In the genomic region with DNA sequence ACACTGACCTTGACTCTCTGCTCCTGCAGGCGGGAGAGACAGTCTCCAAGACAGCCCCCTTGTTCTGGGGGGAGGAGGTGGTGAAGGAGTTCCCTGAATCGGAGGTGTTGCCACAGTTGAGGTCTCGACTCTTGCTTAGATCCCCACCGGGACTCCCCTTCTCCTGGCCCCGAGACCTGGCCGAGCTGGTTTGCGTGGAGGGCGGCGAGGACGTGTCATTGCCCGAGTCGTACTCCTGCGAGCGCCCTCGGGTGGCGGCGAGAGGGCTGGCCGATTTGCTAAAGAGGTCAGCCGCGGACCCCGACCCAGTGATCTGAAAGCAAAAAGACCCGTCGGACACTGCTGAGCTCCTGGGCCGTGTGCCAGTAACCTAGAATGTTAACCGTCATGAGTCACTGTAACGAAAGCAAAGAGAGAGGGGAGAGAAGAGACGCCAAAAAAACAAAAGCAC, we compare ENCODE assay signal across 8 mouse cellular contexts. TPM values are rescaled to one million over a fixed set of nuclear protein-coding genes. Genes with fewer than 3 reads are reported as not detected.
DNase-seq lines count a peak whose midpoint lies in the region; ATAC-seq and TF ChIP-seq lines count a peak whose summit lies in the region.

No protein-coding gene starts in this region.

- H3K9me3 ChIP-seq in embryonic facial prominence, embryonic 11.5 days (replicated peaks; ENCODE audit: control insufficient read depth, low read length) = no peaks in the 10 kb centered on the region
- no peaks in the 10 kb centered on the region for H3K9me3 ChIP-seq in heart, embryonic 12.5 days (replicated peaks)
- H3K9me3 ChIP-seq in kidney, postnatal 0 days (replicated peaks; ENCODE audit: low read length) = no peaks in the 10 kb centered on the region
- no peaks in the 10 kb centered on the region for H3K9me3 ChIP-seq in lung, embryonic 15.5 days

- ATAC-seq in embryonic facial prominence, embryonic 11.5 days (replicated peaks; ENCODE audit: insufficient number of reproducible peaks, low FRiP score, low TSS enrichment, low read depth) = no peak
- peak; percentile 46 for ATAC-seq in heart, embryonic 12.5 days (ENCODE audit: insufficient number of reproducible peaks, low FRiP score)
- ATAC-seq in kidney, postnatal 0 days (replicated peaks; ENCODE audit: low FRiP score, low read depth) = peak; percentile 21; the same call in 1 of the 2 replicates
- peak; percentile 66; the same call in 1 of the 2 replicates for ATAC-seq in lung, embryonic 15.5 days (ENCODE audit: borderline replicate concordance, extremely low read depth, low FRiP score, low TSS enrichment)
- no peak for ATAC-seq in inflammation-experienced regulatory T-cells, adult 6 months

- TF ChIP-seq CTCF in kidney, postnatal 0 days (IDR thresholded peaks at IDR 0.05; ENCODE audit: low read depth) = peak; percentile 72

- DNase-seq in thymus, postnatal 14 days = peak; percentile 20
- DNase-seq in thymus, postnatal 0 days (ENCODE audit: low spot score) = no peak
- peak; percentile 69 for DNase-seq in embryonic facial prominence, embryonic 11.5 days (ENCODE audit: low spot score)
- peak; percentile 85 for DNase-seq in kidney, postnatal 0 days (ENCODE audit: low spot score)
- DNase-seq in ovary, postnatal 36 days (ENCODE audit: low spot score) = peak; percentile 75

- no peak overlapping the region for H3K27ac ChIP-seq in embryonic facial prominence, embryonic 11.5 days (replicated peaks; ENCODE audit: low read depth, low read length)
- H3K27ac ChIP-seq in heart, embryonic 12.5 days (ENCODE audit: poor library complexity, severe bottlenecking) = no peak overlapping the region
- no peak overlapping the region for H3K27ac ChIP-seq in kidney, postnatal 0 days
- peak overlapping the region; percentile 45; the same call in 1 of the 2 replicates for H3K27ac ChIP-seq in lung, embryonic 15.5 days

- H3K36me3 ChIP-seq in embryonic facial prominence, embryonic 11.5 days (replicated peaks; ENCODE audit: control insufficient read depth, insufficient read depth, low read depth, low read length) = no peaks in the 10 kb centered on the region
- no peaks in the 10 kb centered on the region for H3K36me3 ChIP-seq in heart, embryonic 12.5 days
- H3K36me3 ChIP-seq in kidney, postnatal 0 days (ENCODE audit: insufficient read depth, low read length) = no peaks in the 10 kb centered on the region
- H3K36me3 ChIP-seq in lung, embryonic 15.5 days = no peaks in the 10 kb centered on the region

- 0 out of 2 replicates have a peak overlapping the region, but pooled peaks have one; percentile 8 for H3K4me3 ChIP-seq in embryonic facial prominence, embryonic 11.5 days (ENCODE audit: low read depth, low read length)
- H3K4me3 ChIP-seq in heart, embryonic 12.5 days = peak overlapping the region; percentile 45
- peak overlapping the region; percentile 28 for H3K4me3 ChIP-seq in kidney, postnatal 0 days (replicated peaks; ENCODE audit: low read depth, low read length)
- H3K4me3 ChIP-seq in lung, embryonic 15.5 days = peak overlapping the region; percentile 37

- no peaks in the 10 kb centered on the region for H3K4me1 ChIP-seq in embryonic facial prominence, embryonic 11.5 days (ENCODE audit: control insufficient read depth, insufficient read depth, low read length)
- peaks cover 37% of the 10 kb centered on the region for H3K4me1 ChIP-seq in heart, embryonic 12.5 days (replicated peaks)
- no peaks in the 10 kb centered on the region for H3K4me1 ChIP-seq in kidney, postnatal 0 days (replicated peaks; ENCODE audit: insufficient read depth, low read length)
- peaks cover 9% of the 10 kb centered on the region; the same call in 1 of the 2 replicates for H3K4me1 ChIP-seq in lung, embryonic 15.5 days

- no peak overlapping the region for H3K9ac ChIP-seq in embryonic facial prominence, embryonic 11.5 days (replicated peaks; ENCODE audit: low read length)
- H3K9ac ChIP-seq in heart, embryonic 12.5 days = peak overlapping the region; percentile 70
- H3K9ac ChIP-seq in kidney, postnatal 0 days (ENCODE audit: low read depth, low read length) = 0 out of 2 replicates have a peak overlapping the region, but pooled peaks have one; percentile 20
- peak overlapping the region; percentile 41; the same call in 1 of the 2 replicates for H3K9ac ChIP-seq in lung, embryonic 15.5 days

- 3% methylated on average over 27 of the region's 27 CpGs for WGBS in embryonic facial prominence, embryonic 11.5 days
- 2% methylated on average over 27 of the region's 27 CpGs for WGBS in heart, embryonic 12.5 days
- 2% methylated on average over 27 of the region's 27 CpGs for WGBS in kidney, postnatal 0 days
- WGBS in lung, embryonic 15.5 days = 3% methylated on average over 27 of the region's 27 CpGs

- H3K4me2 ChIP-seq in embryonic facial prominence, embryonic 11.5 days (ENCODE audit: low read depth, low read length) = peak overlapping the region; percentile 44
- peak overlapping the region; percentile 72 for H3K4me2 ChIP-seq in heart, embryonic 12.5 days
- peak overlapping the region; percentile 54 for H3K4me2 ChIP-seq in kidney, postnatal 0 days (ENCODE audit: low read length)
- H3K4me2 ChIP-seq in lung, embryonic 15.5 days = peak overlapping the region; percentile 67

- H3K27me3 ChIP-seq in embryonic facial prominence, embryonic 11.5 days (ENCODE audit: control insufficient read depth, insufficient read depth, low read length) = no peaks in the 10 kb centered on the region
- H3K27me3 ChIP-seq in heart, embryonic 12.5 days (replicated peaks) = 0 out of 2 replicates have a peak, but pooled peaks cover 6% of the 10 kb centered on the region
- H3K27me3 ChIP-seq in kidney, postnatal 0 days (ENCODE audit: insufficient read depth, low read length) = no peaks in the 10 kb centered on the region
- H3K27me3 ChIP-seq in lung, embryonic 15.5 days = no peaks in the 10 kb centered on the region

RNA-seq across cellular contexts. Expression of a gene that starts 30.8 kb away (rescaled TPM):
- 13.8 and 14.4 TPM in 2 replicates for polyA plus RNA-seq in thymus, postnatal 0 days (2015; fragmentation: Nextera tagmentation; extraction: Ambion mirVana)
- 6.7 and 9.1 TPM in 2 replicates for polyA plus RNA-seq in embryonic facial prominence, embryonic 11.5 days (2014; fragmentation: Nextera tagmentation; extraction: Ambion mirVana)
- 37.7 and 37.9 TPM in 2 replicates for polyA plus RNA-seq in heart, embryonic 12.5 days (2016; fragmentation: Nextera tagmentation; extraction: Ambion mirVana)
- polyA plus RNA-seq in kidney, postnatal 0 days (2015; fragmentation: Nextera tagmentation; extraction: Ambion mirVana) = 4.3 and 5.0 TPM in 2 replicates
- 15.7 and 16.0 TPM in 2 replicates for polyA plus RNA-seq in lung, embryonic 15.5 days (2015; fragmentation: Nextera tagmentation; extraction: Ambion mirVana)
- not detected for polyA plus RNA-seq in inflammation-experienced regulatory T-cells, adult 6 months (2017; shearing (Covaris generic))

Comparison
In these comparisons a context has a peak if more than half of its experiments do, and no peak if none do; other contexts are left out.
1. ATAC-seq: peak in heart, embryonic 12.5 days (single experiment), kidney, postnatal 0 days (single experiment) and lung, embryonic 15.5 days (single experiment); none in embryonic facial prominence, embryonic 11.5 days (single experiment) and inflammation-experienced regulatory T-cells, adult 6 months (single experiment).
2. Peak in every context shown above with its lines, with median percentiles within 50 percentile points of each other: H3K4me2 ChIP-seq and H3K4me3 ChIP-seq.